Mouse (Mus musculus): ENCODE measurements at regions not wholly inside any gene's neighbourhood (a gene's known extent, or its start where the extent isn't known, plus 50 kb on each side); places are given as distances from the start of the nearest gene placed in this dataset.

DNA sequence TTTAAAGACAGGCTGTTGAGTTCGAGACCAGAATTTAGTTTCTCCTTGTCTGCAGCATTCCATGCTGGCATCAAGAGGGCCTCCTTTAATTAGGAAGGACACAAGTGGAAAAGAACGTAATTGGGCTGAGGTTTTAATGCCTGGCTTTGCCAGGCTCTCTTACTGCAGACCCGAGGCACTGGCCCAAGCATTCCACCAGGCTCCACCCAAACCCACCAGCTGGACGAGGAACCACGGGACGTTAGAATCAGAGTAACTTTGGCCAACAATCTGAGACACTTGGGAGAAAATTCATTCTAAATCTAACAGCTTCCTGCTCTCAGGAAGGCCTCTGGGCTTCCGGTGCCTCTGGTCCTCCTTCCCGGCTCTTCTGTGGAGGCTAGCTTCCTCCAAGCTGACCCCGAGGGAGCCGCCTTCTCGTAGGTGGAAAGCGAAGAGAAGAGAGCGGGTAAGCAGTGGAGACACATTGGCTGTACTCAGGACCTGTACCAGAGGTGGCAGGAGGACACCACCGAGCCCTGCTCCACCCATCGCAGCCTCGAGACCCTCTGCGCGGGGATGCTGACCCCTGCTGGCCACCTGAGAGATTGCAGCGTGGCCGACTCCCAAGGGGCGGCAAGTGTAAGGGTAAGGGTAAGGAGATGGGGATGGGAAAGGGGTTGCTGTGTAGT is 105.5 kb downstream of the Tmem17 start:
- DNase-seq (ENCODE audit: low read depth) = peak; percentile 79

DNA sequence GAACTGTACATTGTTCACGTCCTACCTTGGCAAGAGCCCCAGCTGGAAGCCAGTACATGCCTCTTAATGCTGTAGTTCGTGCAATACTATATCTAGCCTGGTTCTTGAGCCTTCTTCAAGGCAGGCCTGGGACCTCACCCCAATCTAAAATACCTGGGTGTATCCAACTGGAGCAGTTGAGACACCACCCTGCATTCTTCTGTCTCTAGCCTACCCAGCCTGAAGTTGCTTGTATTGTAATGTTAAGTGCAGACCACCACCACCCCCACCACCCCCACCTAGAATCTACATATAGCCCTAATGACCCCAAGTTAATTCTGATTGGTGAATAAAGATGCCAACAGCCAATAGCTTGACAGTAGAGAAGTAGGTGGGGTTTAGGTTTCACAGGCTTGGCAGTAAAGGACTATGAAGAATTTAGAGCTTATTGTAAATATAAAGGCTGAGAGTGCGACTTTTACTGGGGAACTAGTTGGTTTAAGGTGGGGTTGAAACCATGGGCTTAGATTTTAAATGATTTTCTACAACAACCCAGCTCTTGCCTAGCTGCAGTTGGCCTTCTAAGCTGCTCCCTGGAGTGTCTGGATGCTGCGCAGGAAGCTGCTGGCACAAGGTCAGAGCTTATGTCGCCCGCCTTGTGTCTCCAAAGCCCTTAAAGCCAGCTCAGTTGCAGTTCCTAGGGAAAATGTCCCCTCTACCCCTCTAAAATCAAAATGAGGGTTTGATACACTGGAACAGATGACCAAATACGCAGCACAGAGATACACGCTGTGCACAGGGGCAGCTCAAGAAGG is 109.2 kb downstream of the Tmem17 start:
- no peak for DNase-seq (ENCODE audit: low read depth)

DNA sequence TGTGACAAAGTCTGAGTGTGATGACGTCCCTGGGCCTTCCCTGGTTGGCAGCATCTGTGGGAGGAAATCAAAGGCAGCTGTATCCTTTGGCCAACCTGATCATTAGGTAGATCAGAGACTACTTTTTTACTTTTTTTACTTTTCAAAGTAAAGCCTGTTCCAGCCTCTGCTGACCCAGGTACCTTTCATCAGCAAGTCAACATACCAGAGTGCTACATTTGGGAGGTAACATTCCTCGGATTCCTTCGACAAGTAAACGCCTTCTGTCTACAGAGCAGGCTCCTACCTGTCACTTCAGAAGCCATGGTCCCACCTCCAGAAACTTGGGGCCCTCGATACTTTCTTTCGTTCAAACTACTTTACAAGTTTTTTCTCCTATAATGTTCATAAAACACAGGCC is 110.0 kb downstream of the Tmem17 start:
- no peak for DNase-seq (ENCODE audit: low read depth)

DNA sequence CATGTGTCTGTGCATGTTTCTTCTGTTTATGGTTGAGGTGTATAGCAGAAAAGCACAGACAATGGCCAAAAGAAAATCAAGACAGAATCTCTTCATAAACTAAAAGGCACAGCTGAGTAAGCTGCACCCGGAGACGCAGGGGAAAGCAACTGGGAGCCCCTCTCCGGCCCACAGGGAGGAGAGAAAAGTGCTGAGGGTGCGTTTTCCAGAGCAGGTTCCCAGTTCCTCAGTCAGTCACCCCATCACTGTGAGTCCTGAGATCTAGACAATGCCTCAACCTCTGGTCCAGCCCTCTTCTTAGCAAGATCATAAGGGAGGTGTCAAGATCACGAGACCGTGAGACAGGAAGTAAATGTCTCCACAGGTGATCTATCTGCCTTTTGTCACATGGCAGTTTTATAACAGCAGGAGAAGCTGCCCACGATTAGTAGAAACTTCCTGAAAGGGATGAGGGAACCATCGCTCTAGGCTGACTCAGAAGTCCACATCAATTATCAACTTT is 110.7 kb downstream of the Tmem17 start:
- DNase-seq (ENCODE audit: low read depth) = no peak

DNA sequence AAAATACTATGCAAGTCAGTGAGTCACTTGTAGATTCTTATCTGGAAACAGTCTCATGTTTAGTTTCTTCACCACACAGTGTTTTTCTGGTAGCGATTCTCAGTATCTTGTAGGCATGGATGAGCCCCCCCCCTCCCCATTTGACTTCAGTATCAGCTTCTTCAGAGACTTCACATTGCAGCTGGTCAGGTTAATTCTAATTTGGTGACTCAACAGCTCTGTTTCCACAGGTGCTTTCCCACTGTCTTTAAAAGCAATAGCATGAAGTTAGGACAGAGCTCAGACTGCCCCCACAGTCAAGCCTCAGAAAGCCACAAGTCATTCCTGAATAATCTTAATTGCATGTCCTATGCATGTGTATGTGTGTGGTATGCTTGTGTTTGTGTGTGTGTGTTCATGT is 114.5 kb downstream of the Tmem17 start:
- peak; percentile 39 for DNase-seq (ENCODE audit: low read depth)

DNA sequence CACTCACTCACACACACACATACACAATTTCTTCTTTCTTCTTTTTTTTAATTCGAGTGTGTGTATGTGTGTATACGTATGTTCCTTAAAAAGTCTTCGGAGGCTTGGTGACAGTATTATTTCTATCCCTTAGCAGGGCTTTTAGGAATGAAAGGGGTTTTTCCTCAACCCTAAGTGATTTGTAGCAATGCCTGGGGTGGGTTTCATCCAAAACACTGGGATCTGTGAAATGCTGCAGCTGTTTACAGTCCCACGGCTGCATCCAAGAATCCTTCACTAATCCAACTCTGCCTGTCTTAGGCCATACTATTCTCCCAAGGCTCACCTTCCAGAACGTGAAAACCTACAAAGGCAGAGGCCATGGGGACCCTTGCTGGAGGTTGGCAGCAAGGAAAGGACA is 116.6 kb downstream of the Tmem17 start:
- DNase-seq (ENCODE audit: low read depth) = no peak

DNA sequence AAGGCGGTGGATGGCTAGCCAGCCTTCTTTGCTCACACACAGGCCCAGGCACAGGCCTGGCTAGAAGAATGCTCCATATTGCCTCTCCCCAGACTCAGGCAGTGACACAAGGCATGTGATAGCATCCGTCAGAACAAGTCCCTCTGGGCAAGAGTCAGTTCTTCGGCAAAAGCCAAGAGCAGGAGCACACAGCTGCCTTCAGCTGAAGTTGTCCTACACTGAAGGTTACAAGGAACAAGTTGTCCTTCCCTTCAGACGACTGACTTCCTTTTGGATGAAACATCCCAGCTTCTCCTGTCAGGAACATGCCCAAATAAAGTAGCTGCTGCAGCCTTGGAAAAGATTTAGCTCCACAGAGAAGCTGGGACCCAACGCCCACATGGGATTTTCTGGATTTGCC is 117.1 kb downstream of the Tmem17 start:
- no peak for DNase-seq (ENCODE audit: low read depth)

DNA sequence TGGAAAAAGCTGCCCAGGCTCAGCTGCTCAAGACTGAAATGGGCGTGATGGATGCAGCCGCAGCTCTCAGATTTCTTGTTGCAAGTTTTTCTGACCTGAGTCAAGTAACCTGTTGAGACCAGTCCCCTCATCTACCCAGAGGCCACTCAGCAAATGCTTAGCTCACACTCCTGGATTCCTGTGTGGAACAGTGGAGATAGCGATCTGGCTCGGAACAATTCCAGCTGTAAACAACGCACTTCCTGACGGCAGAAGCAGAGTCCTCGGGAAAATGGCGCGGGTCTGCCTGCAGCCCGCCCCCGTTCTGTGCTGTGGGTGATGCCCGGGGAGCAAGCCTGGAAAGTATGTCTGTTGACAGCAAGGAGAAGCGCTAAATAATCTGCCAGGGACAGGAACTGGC is 117.7 kb downstream of the Tmem17 start:
- DNase-seq (ENCODE audit: low read depth) = no peak

DNA sequence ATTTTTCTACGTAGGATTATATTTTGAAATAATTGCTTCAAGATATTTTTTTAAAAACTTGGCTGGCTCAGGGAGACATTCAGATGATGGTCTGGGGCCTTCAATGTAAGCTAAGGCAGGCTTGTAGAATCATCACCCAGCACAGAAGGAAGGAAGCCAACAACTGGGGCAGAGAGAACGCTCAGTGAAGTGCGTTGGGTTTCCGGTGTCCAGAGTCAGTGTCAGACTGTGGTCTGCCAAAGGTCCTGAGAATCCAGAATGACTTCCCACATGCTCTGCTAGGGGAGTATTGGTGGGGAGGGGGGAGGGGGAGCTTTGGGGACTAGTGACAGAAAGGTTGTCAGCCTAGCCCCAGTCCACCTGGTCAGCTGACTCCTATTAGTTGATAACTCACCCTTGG is 118.1 kb downstream of the Tmem17 start:
- no peak for DNase-seq (ENCODE audit: low read depth)

DNA sequence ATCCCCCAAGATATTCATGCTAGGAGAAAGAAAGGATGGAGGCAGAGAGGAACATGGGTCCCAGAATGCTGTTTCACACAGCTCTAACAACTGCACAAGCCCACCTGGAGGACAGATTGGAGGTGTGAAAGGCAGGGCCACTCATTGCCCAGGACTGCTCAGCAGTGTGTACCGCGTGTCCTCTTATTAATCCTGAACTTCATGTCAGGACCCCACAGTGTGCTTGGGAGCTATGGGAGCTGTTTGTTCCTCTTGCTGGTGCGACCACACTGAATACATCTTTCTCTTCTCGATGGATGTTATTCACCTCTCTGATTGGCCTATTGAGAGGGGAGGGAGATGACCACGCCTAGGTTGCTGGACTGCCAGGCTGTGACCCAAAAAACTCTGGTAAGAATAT is 119.1 kb downstream of the Tmem17 start:
- no peak for DNase-seq (ENCODE audit: low read depth)

DNA sequence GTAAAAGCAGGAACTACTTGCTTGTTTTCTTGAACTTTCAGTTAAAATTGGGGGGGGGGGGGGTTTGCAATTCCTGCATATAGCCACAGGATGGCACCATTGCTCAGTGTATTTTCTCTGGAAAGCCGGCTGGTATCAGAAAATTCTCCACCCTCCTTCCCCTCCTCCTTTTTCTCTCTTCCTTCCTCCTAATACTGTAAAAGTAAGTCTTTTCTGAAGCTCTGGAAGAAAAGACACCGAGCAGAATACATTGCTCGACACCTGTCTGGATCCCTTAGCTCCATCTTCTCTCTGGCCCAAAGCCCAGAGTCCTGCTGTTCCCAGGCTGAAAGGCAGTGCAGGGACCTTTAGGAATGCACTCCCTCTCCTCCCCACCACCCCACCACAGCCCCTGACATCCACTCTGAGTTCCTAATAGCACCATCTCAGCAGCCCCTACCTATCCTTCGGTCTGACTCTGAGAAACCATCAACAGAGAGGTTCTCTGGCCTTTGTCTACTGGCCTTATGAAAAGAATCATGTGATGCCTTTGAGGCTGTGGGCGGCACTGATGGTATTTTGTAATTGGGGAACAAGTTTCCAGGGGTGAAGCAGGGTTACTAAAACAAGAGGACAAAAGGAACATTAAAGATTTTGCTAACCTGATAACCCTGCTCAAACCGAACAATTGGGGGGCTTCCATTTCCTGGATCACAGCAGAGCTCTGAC is 119.9 kb downstream of the Tmem17 start:
- DNase-seq (ENCODE audit: low read depth) = peak; percentile 79

DNA sequence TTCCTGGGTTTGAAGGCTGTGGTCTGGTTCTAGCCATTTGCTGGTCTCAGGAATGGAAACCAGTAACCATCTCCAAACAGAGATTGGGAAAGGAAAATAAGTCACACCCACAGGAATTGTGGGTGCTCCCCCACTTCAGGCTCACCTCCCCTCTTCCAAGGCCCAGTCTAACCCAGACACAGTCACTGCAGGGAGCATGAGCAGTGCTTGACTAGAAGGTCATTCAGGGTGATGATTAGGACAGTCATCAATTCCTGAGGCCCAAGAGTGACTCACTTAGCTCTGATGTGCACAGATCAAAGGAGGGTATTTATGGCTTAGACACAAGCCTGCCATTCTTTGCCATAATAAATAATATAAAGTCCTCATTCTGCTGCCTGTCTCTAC is 120.4 kb downstream of the Tmem17 start:
- no peak for DNase-seq (ENCODE audit: low read depth)

DNA sequence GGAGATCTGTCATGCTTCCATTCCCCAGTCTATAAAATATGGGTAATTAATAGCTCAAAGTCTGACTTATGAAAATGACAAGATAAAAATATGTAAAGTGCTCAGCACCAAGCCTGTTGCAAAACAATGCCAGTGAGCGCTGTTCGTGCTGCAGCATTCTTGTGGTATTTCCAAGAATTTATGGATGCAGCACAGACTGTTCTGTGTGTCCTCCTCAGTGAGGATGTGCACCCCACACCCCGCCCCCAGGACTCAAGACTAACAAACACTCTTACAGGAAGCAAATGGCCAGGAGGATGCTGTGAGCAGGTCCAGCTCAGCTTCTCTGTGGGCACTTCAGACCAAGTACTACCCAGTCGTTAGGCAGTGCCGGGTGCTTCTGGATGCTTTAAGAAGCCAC is 121.1 kb downstream of the Tmem17 start:
- no peak for DNase-seq (ENCODE audit: low read depth)

DNA sequence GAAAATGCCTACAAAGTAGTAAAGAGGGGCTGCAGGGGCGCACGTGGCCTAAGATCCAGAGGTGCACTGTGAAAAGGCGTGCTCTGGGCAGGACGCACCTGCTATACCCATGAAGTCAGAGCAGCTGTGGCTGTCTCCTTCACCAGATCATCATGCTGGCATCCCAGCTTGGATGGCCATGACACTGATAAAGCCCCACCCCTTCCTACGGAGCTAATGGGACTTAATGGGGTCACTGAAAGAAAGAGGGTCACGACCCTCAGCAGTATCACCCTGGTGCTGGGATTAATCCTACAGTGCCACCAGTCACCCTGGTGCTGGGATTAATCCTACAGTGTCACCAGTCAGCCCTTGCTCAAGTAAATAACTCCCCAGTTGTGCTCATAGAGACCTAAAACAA is 122.1 kb downstream of the Tmem17 start:
- DNase-seq (ENCODE audit: low read depth) = no peak

DNA sequence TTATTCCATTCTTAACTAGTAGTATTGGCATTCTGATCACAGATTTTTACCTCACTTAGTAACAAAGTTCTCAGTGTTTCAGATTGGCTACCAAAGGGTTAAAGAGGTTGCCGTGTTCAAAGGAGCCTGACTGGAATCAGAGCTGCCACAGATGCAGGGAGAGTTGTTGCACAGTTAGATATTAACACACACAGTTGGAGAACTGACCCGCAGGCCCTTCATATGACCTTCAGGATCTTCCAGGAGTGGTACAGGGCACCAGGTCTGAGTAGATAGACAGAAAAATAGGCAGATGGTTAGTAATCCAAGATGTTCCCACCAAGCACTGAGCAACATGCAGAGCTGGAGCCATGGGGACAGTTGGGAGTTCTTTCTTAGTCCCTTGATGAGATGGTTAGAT is 123.1 kb downstream of the Tmem17 start:
- no peak for DNase-seq (ENCODE audit: low read depth)

DNA sequence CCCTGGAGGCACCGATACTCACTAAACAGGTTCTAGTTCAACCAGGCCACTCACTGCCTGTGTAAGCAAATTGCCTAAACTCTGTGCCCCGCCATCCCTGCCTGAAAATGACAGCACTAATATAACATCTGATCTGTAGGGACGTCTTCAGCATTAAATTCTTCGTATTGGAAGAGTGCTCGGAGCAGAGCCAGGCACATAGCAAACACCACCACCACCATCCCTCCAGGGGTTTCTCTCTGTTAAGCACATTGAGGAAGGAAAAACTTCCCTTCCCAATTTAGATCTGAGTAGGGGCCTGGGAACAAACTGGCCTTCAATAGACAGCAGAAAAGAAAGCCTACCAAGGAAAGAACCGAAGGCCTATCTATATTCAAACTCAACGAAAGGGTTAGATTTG is 124.4 kb downstream of the Tmem17 start:
- no peak for DNase-seq (ENCODE audit: low read depth)

DNA sequence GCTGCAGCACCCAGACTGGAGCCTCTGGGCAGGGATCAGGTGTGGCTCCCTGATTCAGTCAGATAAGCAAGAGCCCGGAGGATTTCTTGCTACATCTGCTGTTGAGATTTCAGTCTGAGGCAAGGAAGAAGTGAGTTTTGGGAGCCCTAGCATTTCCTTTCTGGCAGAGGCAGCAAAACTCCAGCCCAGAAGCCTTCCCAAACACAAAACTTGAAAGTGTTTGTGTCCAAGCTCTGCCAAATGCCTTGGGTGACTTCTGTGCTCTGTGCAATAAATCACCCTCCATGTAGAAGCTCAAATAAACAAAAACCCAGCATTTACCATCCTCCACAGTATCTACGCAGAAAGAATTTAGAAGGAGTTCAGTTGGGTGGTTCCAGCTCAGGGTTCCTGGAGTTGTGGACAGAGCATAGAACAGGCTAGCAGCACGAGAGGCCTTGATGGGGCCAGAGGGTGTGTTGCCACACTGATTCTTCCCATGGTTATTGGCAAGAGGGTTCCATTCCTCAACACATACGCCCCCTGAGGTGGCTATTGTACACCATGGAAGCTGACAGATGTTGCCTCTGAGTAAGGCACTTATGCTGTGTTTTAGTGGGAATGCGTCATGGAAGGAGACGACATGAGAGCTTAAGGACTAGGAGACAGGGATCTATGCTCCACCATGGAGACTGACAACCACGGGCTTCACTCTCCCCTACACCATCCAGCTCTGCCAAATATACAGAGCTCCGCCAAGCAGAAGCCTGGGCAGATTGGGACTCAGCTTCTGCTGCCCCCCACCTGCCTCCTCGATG is 125.1 kb downstream of the Tmem17 start:
- DNase-seq (ENCODE audit: low read depth) = no peak

DNA sequence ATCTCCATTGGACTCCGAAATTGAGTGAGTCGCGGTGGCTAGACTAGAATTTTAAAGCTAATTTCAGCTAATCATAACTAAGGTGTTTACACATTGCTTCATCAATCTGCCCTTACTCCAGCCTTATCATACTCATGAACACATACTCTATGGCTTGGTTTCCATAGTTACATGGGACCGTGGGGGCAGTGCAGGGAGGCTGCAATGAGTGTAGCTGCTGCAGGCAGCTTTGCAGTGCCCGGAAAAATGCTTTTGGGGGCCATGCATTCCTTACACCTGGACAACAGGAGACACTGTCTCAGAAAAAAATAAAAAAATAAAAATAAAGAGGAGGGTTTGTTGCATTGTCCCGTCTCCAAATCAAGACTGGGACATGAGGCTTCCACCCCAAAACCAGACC is 126.3 kb downstream of the Tmem17 start:
- DNase-seq (ENCODE audit: low read depth) = no peak

DNA sequence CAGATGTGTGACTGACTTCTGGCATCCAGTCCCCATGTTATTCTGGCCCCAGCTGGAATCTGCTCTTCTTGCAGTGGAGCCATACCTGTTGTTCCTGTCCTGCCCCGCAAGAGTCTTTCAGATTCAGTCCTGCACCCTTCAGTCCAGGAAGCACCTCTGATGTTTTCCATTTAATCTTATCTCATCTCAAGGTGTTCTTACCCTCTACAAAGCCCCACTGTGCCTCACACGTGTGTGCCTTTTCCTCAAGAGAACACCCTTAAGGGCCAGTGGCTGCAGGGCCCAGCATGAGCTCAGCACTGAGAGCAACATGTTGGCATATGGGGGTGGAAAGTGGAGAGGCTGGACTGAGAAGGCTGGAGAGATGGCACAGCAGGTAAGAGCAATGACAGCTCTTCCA is 126.8 kb downstream of the Tmem17 start:
- no peak for DNase-seq (ENCODE audit: low read depth)

DNA sequence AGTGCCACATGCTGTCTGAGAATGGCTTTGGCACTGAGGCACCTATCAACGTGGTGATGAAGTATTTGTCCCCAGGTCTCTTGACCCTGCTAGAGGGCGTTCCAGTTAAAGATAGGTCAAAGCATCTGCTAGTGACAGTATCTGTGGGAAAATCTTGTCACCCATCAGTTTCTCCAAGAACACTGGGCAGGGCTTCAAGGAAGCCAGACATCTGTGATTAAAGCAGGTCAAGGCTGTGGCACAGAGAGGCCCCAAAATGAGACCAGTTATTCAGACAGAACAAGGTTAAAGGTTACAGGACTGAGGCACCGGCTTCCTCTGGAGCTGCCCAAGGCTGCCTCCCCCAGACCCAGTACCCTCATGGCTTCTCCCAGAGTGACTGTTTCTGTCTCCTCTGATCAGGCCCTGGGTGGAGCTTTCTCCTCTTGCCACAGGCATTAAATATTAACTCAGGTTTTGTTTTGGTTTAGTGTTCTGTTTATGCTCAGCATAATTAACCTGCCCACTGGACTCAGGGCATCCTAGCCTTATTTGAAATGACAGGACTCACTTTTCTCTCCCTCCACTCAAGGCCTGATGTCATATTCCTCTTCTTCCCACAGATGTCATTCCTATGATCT is 128.6 kb downstream of the Tmem17 start:
- no peak for DNase-seq (ENCODE audit: low read depth)

DNA sequence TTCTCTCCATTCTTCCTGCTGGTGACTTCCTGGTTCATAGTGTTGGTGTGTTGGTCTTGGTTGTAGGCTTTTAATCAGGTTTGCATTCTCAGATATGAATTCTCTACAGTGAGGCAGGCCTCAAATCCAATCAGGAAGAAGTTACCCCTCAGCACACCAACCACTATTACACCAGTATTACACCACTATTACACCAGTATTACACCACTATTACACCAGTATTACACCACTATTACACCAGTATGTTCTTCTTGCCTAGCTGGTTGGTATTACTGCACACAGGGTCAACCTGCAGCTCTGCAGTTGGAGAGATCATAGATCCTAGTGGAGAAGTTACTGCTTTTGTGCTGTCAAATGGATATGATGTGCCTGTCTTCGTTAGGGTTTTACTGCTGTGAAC is 129.6 kb downstream of the Tmem17 start:
- DNase-seq (ENCODE audit: low read depth) = no peak
